Mouse (Mus musculus) G1E (cell line): ENCODE measurements around the gene Aspdh. TPM values are rescaled to one million over a fixed set of nuclear protein-coding genes. Genes with fewer than 3 reads are reported as not detected.

ENCODE experiments used
- ATAC-seq: 2 replicates; pipeline ENCODE4 v1.8.0; 2016; ENCODE audit warnings: mild to moderate bottlenecking; ENCODE audit not compliant: insufficient number of reproducible peaks, poor library complexity, low FRiP score, severe bottlenecking; ENCODE audit errors: extremely low read depth
- DNase-seq: peaks from one replicate; pipeline ENCODE4 v3.0.0; 2012; ENCODE audit warnings: low spot score
- H3K27me3 ChIP-seq: 2 replicates; pipeline ENCODE4 v1.6.1; 2012; ENCODE audit warnings: mild to moderate bottlenecking, low read length, inconsistent platforms; ENCODE audit not compliant: insufficient read depth
- H3K36me3 ChIP-seq: replicated peaks from 2 replicates; pipeline ENCODE3; 2012; ENCODE audit warnings: mild to moderate bottlenecking, inconsistent platforms
- H3K4me1 ChIP-seq: 2 replicates; pipeline ENCODE4 v1.6.1; 2012; ENCODE audit warnings: low read depth, low read length, inconsistent platforms, mixed read lengths; ENCODE audit not compliant: insufficient read depth
- H3K4me3 ChIP-seq: 2 replicates; pipeline ENCODE4 v1.5.1; 2012; ENCODE audit warnings: low read depth, mild to moderate bottlenecking, inconsistent platforms, low read length, moderate library complexity, mixed read lengths
- H3K9me3 ChIP-seq: replicated peaks from 2 replicates; pipeline ENCODE4 v1.6.1; 2012; ENCODE audit warnings: inconsistent platforms
- CTCF ChIP-seq: IDR thresholded peaks from 2 replicates; pipeline ENCODE4 v1.5.1; 2012; ENCODE audit warnings: low read depth, low read length, inconsistent platforms, mixed read lengths
- GATA1 ChIP-seq: IDR thresholded peaks from 2 replicates; pipeline ENCODE4 v1.6.1; 2012; ENCODE audit warnings: borderline replicate concordance, low read length, inconsistent platforms, mixed read lengths
- GATA2 ChIP-seq: IDR thresholded peaks from 2 replicates; pipeline ENCODE4 v1.6.1; 2012; ENCODE audit warnings: low read depth, low read length, inconsistent platforms, borderline replicate concordance
- POLR2AphosphoS5 ChIP-seq: IDR thresholded peaks from 2 replicates; pipeline ENCODE4 v1.6.1; 2012; ENCODE audit warnings: low read depth, low read length, inconsistent platforms; ENCODE audit not compliant: insufficient replicate concordance
- TAL1 ChIP-seq: conservative IDR thresholded peaks from 2 replicates; pipeline ENCODE4 v1.6.1; 2012; ENCODE audit warnings: low read depth, low read length, inconsistent platforms, mixed read lengths
- polyA plus RNA-seq: library from polyadenylated mRNA; stranded (reverse); fragments of >175 nt; gene quantifications from 2 replicates; pipeline ENCODE4 v1.2.3, GENCODE M21; 2012
- total RNA-seq, 2 experiments: library from RNA; stranded (forward) in 1 of 2; stranded (reverse) in 1 of 2; fragments of 200-1000 nt in 1 of 2; fragments of >200 nt in 1 of 2; fragmentation: Nextera tagmentation in 1 of 2; gene quantifications; 2 replicates each; pipeline ENCODE4 v1.2.3; 2014 to 2017

Gene Aspdh
- total and polyA plus RNA-seq, 3 experiments = not detected

- H3K27me3 ChIP-seq = peaks cover 48% of the 10 kb centered on the region
- TF ChIP-seq CTCF = no peak
- TF ChIP-seq GATA1 = no peak
- TF ChIP-seq GATA2 = no peak
- no peak for TF ChIP-seq POLR2AphosphoS5
- TF ChIP-seq TAL1 = no peak
- H3K4me3 ChIP-seq = no peak overlapping the region
- no peaks in the 10 kb centered on the region; the same call in 1 of the 2 replicates for H3K4me1 ChIP-seq
- no peak for DNase-seq
- no peaks in the 10 kb centered on the region for H3K9me3 ChIP-seq
- no peaks in the 10 kb centered on the region for H3K36me3 ChIP-seq
- ATAC-seq = no peak
These were observed 24.7 kb upstream of the Aspdh start for GRCm38 (mm10) chr7:44440479-44440878.

- no peaks in the 10 kb centered on the region for H3K36me3 ChIP-seq
- TF ChIP-seq GATA2 = no peak
- H3K27me3 ChIP-seq = peaks cover 46% of the 10 kb centered on the region
- H3K4me3 ChIP-seq = no peak overlapping the region
- H3K9me3 ChIP-seq = no peaks in the 10 kb centered on the region
- DNase-seq = no peak
- no peak for ATAC-seq
- H3K4me1 ChIP-seq = no peaks in the 10 kb centered on the region; the same call in 1 of the 2 replicates
These were observed 24.0 kb upstream of the Aspdh start for GRCm38 (mm10) chr7:44441180-44441579.

- peaks cover 44% of the 10 kb centered on the region for H3K27me3 ChIP-seq
- no peak for TF ChIP-seq GATA1
- no peak for TF ChIP-seq POLR2AphosphoS5
- TF ChIP-seq GATA2 = no peak
- no peak for TF ChIP-seq CTCF
- TF ChIP-seq TAL1 = no peak
- no peak for ATAC-seq
- no peaks in the 10 kb centered on the region for H3K36me3 ChIP-seq
- H3K9me3 ChIP-seq = no peaks in the 10 kb centered on the region
- DNase-seq = no peak
- no peak overlapping the region for H3K4me3 ChIP-seq
- no peaks in the 10 kb centered on the region; the same call in 1 of the 2 replicates for H3K4me1 ChIP-seq
These were observed 23.5 kb upstream of the Aspdh start for GRCm38 (mm10) chr7:44441648-44442109.

GRCm38 (mm10) chr7:44442407-44442821 is 22.8 kb upstream of the Aspdh start:
- ATAC-seq (no peak), DNase-seq (no peak)
- peaks cover 44% of the 10 kb centered on the region for H3K27me3 ChIP-seq
- no peaks in the 10 kb centered on the region for H3K36me3 ChIP-seq
- no peaks in the 10 kb centered on the region; the same call in 1 of the 2 replicates for H3K4me1 ChIP-seq
- no peak overlapping the region for H3K4me3 ChIP-seq
- H3K9me3 ChIP-seq = no peaks in the 10 kb centered on the region
- TF ChIP-seq POLR2AphosphoS5 (no peak), GATA2 (no peak), GATA1 (no peak), TAL1 (no peak), CTCF (no peak)

- no peak for TF ChIP-seq TAL1
- no peak for TF ChIP-seq POLR2AphosphoS5
- no peak for TF ChIP-seq CTCF
- peaks cover 45% of the 10 kb centered on the region for H3K27me3 ChIP-seq
- no peaks in the 10 kb centered on the region for H3K9me3 ChIP-seq
- H3K4me3 ChIP-seq = no peak overlapping the region
- ATAC-seq (no peak), DNase-seq (no peak)
- no peaks in the 10 kb centered on the region; the same call in 1 of the 2 replicates for H3K4me1 ChIP-seq
- no peaks in the 10 kb centered on the region for H3K36me3 ChIP-seq
These were observed 21.7 kb upstream of the Aspdh start for GRCm38 (mm10) chr7:44443268-44444173.

- no peak overlapping the region for H3K4me3 ChIP-seq
- no peak for DNase-seq
- H3K36me3 ChIP-seq = no peaks in the 10 kb centered on the region
- no peaks in the 10 kb centered on the region; the same call in 1 of the 2 replicates for H3K4me1 ChIP-seq
- ATAC-seq = no peak
- no peaks in the 10 kb centered on the region for H3K9me3 ChIP-seq
- TF ChIP-seq POLR2AphosphoS5 = no peak
- TF ChIP-seq GATA2 = no peak
- TF ChIP-seq CTCF = no peak
- no peak for TF ChIP-seq GATA1
- no peak for TF ChIP-seq TAL1
- peaks cover 43% of the 10 kb centered on the region for H3K27me3 ChIP-seq
These were observed 20.2 kb upstream of the Aspdh start for GRCm38 (mm10) chr7:44444886-44445527.
